Mouse (Mus musculus): ENCODE data around the gene Riok1. TPM values are rescaled to one million over a fixed set of nuclear protein-coding genes. Genes with fewer than 3 reads are reported as not detected.

Riok1 gene
- total RNA-seq, 2 experiments from 2014 or later = 21.4 to 25.9 TPM

DNA sequence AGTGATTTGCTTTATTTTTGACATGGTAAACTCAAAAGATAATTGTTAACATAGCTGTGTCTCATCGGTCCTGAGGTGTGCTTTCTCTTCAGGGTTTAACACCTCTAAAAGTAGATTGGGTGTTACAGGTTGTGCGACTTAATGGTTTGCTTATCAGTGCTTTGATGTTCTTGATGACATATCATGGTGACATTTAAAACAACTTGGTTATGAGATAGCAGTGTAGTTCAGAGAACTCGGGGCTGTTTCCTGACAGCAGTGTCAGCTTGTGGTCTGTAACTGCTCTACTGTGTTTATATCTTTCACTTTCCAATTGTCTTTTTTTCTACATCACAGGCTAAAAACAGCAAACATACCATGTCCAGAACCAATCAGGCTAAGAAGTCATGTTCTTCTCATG lies 13.1 kb downstream of the Riok1 start:
- no peak for DNase-seq (ENCODE audit: low spot score in 2 of 2)
- intact Hi-C loops (cut with DNase I) = loop anchor here (5.0 to 10.0 kb wide), 3 partner anchors 68 to 895 kb away; no protein-coding TSS in a partner anchor

DNA sequence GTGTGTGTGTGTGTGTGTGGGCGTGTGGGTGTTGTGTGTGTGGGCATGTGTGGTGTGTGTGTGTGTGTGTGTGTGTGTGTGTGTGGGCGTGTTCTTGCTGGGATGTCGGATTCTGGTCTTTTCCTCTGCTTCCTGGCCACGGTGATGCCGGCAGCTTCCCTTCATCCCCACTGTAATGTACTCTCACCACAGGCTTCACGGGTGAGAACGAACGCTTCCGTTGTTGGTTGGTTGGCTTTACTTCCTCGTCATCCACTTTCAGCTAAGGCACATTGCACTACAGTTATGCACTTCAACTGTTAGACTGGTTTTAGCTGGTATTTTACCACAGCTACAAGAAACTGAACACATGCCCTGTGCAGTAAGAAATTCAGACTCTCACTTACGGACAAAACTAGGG lies 25.9 kb downstream of the Riok1 start:
- intact Hi-C loops (cut with DNase I) = loop anchor here (5.0 kb wide), 1 partner anchor 145 kb away; no protein-coding TSS in a partner anchor
- no peak for DNase-seq (ENCODE audit: low spot score in 2 of 2)

DNA sequence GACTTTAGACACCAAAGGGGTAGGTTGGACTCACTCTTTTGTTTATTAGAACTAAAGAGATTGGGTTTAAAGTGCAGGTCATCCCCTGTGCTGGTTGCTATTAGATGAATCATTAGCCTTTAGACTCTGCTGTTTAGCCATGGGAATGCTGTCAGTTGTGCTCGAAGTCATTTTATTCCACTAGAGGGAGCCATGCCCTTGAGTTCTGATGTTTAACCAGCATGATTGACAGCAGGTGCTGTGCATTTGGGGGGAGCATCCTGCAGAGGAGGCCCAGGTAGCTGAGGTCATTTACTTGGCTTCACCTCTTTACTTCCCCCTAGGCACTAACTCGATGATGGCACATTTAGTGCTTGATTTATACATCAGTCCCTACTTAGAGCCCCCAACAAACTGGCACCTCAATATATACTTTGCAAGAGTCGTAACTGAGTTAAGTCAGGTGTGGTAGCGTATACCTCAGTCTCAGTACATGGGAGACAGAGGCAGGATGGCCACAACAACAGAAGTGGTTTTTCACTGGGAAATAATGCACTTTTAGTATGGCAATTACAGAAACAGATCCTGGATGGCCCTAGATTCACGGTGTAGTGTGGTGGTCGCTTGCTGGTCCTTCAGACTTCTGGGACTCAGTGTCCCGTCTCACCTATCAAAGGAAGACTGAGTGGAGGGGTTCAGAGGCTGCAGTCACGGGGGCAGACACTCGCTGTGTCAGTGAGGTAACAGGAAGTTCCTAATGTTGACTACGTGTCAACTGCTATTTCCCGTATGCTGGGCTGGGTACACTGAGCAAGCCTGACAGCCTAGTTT lies 28.3 kb downstream of the Riok1 start:
- intact Hi-C loops (cut with DNase I) = loop anchor here (5.0 kb wide), 2 partner anchors 142 to 532 kb away; no protein-coding TSS in a partner anchor
- peak; percentile 43 to 45 for DNase-seq (ENCODE audit: low spot score in 2 of 2)

DNA sequence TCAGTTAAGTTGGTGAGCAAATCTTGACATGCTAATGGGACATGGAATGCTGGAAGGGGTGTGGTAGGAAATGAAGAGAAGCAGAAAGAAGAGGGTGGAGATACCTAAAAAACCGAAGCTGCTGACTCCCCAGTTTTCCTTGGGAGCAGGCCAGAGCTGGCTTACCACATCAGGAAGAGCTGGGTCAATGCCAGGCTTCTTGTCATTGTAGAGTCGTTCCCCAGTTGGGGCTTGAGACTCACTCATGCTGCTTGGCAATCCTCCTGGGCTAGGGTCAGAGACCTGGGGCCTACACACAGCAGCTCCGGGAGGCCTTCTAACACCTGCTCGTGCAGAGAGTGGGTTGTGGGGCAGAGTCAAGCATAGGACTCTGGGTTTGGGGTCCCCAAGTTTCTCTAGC lies 34.1 kb downstream of the Riok1 start:
- intact Hi-C loops (cut with DNase I) = no loop called here
- no peak for DNase-seq (ENCODE audit: low spot score in 2 of 2)

DNA sequence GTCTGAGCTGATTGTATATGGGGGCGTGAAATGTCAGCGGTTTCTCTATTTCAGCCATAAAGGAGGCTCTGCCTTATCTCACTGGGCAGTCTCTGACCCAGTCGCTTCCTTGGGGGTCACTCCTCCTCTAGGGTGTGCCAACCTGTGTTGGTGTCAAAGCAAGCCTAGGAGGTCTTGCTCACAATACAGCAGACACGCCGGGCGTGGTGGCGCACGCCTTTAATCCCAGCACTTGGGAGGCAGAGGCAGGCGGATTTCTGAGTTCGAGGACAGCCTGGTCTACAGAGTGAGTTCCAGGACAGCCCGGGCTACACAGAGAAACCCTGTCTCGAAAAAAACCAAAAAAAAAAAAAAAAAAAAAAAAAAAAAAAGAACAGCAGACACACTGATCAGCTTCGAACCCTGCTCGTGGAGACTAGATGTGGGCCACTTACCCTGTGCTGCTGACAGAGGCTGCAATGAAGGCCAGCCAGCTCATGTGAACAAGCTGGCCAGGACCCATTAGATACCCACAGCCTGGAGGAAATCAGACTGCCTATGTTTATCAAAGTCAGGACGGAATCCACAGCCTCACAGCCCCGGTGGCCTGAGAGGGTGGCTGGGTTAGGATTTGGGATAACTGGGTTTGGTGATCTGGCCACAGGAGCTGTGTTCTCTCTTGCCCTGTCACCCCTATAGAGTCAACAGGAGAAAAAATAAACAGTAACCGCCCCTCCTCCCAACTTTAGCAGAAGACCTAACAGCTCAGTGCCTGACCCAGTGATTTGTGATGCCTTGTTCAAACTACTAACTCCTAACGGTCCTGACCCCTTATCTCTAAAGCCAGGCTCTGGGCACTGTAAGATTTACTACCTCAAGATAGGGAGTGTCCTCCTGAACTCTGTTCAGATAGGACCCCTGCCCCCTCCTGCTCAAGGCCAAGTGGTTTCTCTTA lies 36.8 kb downstream of the Riok1 start:
- intact Hi-C loops (cut with DNase I) = no loop called here
- DNase-seq (ENCODE audit: low spot score in 2 of 2) = no peak

DNA sequence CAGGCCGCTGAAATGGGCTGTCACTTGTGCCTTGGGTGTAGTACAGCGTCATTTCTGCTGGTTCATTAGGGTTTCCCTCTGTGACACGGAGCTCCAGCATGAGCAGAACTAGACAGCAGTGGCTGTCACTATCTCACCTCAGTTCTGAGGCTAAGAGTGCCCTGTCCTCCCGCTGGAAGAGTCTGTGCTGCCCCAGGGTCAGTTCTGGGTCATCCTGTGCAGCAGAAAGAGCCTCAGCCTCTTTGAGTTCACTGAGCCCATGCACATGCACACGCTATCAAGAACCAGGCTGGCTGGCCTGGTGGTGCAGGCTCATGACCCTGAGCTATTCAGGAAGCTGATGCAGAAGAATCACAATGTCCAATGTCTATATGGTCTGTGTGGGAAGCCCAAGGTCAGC lies 37.6 kb downstream of the Riok1 start:
- intact Hi-C loops (cut with DNase I) = no loop called here
- DNase-seq (ENCODE audit: low spot score in 2 of 2) = no peak

DNA sequence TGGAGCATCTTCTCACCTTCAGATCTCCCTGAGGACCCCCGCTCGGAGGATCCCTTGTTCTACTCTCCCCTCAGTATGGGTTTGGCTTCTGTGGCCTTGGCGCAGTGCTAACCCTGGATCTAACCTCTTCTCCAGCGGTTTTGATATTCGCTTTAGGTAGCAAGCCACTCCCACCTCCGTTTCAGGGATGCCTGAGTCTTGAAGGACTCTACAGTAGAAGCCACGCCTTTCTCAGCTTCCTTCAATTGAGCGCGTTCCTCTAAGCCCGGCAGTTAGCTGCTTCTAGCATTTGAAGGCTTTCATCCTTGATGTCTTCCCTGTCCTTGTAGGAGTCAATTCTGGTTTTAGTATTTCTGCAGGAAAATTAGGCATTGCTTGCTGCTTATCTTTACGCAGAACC lies 40.3 kb downstream of the Riok1 start:
- intact Hi-C loops (cut with DNase I) = no loop called here
- no peak for DNase-seq (ENCODE audit: low spot score in 2 of 2)

DNA sequence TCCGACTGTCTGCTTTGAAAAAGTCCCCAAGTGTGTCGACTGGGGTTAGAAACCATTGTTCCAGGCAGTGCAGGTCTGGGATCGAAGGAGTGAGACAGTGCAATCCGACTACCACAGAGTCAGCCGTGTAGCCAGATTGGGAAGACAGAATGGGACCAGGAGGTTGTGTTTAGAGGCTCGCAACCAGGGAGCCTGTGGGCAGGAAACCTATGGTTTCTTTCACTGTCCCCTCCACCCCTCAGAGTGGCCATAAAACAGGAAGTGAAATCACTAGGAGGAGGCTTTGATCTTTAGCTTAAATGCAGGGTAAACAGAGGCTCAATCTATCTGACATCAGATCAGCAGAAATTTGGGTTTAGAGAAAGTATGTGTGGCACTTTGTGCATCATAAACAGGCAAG lies 42.0 kb downstream of the Riok1 start:
- no peak for DNase-seq (ENCODE audit: low spot score in 2 of 2)
- intact Hi-C loops (cut with DNase I) = no loop called here

DNA sequence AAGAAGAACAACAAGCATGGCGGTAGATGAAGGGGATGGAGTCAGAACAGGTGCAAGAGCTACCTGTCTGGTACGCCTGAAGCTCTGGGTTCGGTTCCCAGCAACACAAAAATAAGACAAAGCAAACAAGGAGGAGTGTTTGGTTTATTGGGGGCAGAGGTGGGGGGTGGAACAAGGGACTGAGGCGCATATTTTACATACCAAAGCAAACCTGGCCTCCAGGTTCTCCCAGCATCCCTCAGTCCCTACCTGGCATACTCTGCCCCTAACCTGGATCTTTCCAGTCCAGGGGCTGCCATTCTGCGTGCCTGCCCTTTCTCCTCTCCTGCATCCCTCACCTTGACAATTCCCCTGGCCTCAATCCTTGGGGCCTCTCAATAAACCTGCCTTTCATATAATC lies 42.6 kb downstream of the Riok1 start:
- no peak for DNase-seq (ENCODE audit: low spot score in 2 of 2)
- intact Hi-C loops (cut with DNase I) = no loop called here

DNA sequence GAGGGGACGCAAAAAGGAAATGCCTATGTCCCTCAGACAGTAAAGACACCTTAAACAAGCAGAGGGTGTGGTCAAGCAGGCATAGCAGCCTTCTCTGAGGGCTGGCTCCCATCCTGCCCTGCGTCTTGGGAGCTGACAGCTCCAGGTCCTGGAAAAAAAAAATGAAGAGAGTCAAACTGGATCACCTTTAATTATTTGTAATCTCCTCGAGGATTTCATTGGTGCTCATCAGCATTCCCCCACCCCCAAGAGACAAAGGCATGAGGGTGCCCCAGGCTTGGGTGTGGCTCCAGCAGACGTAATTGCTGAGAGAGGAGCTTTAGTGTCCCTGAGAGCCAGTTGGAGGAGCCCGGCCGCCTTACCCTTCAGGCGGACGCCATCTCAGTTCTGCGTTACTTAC lies 43.2 kb downstream of the Riok1 start:
- DNase-seq (ENCODE audit: low spot score in 2 of 2) = no peak
- intact Hi-C loops (cut with DNase I) = no loop called here

DNA sequence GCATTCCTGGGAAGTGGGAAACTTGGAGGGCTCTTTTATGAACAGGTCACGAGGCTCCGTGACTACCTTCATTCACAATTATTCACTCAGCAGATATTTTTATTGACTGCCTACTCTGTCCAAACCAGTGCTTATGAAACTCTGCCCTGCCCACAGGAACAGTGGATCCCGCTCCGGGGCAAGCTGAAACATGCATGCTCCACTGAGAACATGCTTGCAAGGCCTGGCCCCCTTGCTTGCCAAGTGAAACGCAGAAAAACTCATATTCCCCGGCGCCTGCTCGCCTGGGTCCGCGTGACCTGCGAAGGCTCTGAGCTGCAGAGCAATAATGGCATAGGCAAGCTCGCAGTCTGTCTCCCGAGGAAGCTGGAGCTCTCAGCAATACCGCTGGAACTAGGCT lies 43.9 kb downstream of the Riok1 start:
- intact Hi-C loops (cut with DNase I) = no loop called here

DNA sequence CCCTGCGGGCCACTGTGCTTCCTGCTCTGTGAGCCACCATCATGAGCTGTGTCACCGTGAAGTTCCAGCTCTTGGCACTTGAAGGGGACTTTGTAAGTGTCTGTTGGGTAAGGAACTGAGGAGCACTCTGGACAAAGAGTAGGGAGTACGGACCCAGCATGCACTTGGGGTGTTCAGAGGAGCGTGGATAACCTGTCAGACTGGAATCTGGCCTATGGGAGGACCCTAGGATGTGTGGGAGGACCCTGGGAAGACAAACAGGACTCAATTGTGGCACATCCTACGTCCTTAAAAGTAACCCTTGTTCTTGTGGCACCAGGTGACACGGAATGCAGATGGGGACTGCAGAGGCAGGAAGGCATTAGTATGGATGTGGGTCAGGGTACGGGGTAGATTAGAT lies 44.4 kb downstream of the Riok1 start:
- DNase-seq (ENCODE audit: low spot score in 2 of 2) = no peak
- intact Hi-C loops (cut with DNase I) = no loop called here

More for the DNA sequence above, 43.9 kb downstream of the Riok1 start:
- DNase-seq (ENCODE audit: low spot score in 2 of 2) = no peak

DNA sequence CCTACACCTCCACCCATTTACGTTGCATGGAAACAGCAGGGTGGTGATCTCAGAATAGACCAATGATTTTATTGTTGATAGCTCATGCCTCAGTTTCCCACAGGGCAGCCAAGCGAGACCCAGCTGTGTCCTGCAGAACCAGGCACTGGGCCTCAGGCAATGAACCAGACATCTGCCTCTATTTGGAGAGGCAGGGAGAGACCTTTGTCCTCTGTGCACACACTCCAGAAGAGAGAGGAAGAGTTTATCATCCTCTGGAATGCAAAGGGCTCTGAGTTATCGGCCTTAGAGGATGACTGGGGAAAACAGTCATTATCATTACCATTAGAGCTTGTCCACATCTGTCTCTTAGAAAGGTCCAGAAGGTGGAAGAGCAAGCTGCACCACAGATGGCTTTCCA lies 49.9 kb downstream of the Riok1 start:
- intact Hi-C loops (cut with DNase I) = no loop called here
- DNase-seq (ENCODE audit: low spot score in 2 of 2) = no peak

DNA sequence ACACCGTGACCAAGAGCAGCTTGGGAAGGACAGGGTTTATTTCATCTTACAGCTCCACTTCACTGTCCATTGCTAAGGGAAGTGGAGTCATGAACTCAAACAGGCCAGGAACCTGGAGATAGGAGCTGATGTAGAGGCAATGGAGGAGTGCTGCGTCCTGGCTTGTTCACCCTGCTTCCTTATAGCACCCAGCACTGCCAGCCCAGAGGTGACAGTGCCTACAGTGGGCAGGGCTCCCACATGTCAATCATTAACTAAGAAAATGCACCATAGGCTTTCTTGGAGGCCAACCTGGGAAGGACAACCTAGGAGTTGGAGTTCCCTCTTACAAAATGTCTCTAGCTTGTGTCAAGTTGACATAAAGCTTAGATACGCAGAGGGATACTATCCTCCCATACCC lies 51.2 kb downstream of the Riok1 start:
- intact Hi-C loops (cut with DNase I) = no loop called here

DNA sequence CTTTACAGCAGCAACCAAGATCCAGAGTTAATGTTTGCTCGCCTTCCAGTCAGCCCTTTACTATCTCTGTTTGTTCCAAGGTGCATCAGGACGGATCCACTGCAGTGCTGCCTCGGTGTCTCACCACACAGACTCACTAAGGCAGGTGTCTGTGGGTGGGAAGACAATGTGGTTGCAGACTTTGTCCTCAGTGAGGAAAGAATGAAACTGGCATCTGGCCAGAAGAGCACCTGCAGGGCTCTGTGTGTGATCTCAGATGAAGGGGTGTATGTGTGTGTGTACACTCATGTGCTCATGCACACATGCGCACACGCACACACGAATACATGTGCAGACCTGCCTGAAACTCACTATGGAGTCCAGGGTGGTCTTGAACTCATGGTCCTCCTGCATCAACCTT lies 52.7 kb downstream of the Riok1 start:
- intact Hi-C loops (cut with DNase I) = no loop called here
- DNase-seq (ENCODE audit: low spot score in 2 of 2) = no peak

More for the DNA sequence above, 51.2 kb downstream of the Riok1 start:
- no peak for DNase-seq (ENCODE audit: low spot score in 2 of 2)

DNA sequence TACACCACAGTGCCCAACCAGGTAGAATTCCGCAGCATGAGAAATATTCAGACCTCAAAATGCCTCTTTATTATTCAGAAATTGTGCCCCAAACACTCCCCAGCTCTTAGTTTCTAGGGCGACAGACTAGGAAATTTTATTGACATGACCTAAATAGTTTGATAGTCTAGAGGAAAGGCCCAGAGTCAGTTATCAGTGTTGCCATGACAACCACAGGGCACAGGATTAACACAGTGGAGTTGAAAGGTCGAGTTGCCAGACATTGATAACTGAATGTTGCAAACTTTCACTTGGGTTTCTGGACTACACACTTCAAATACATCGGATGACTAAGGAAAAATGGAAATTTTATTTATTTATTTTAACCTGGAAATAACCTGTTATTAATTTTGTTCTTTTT lies 53.1 kb downstream of the Riok1 start:
- no peak for DNase-seq (ENCODE audit: low spot score in 2 of 2)
- intact Hi-C loops (cut with DNase I) = no loop called here

DNA sequence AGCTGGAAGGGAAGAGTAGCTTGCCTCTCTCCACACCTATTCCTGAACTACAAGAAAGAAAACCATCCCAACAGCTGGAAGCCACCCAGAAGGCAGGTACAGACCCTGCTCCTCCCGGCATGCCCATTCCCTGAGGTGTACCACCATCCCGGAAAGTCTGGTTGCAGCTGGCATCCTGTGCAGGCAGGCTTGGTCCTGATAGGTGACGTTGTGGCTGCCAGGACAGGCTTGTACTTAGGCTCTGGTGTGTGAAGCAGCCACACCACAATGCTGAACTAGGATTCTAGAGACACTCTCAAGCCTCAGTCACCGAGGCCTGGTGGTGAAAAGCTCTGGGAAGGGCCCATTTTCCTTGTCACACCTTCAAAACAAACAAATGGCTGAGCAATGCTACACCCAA lies 59.4 kb downstream of the Riok1 start:
- intact Hi-C loops (cut with DNase I) = no loop called here
- DNase-seq (ENCODE audit: low spot score in 2 of 2) = no peak

DNA sequence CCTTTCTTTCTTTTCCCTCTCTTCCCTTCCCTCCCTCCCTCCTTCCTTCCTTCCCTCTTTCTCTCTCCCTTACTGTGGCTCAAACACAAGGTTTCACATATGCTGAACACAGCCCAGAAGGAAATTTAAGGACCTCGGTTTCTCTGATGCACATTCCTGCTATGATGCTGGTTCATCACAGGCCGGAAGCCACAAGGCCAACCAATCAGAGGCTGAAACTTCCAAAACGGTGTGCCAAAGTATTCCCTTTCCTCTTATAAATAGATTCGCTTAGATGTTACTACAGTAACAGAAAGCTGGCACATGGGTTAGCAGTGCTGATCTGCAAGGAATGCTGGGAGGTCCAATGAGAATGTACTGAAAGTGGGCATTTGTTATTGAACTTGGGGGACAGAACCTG lies 66.6 kb downstream of the Riok1 start:
- intact Hi-C loops (cut with DNase I) = no loop called here
- no peak for DNase-seq (ENCODE audit: low spot score in 2 of 2)

DNA sequence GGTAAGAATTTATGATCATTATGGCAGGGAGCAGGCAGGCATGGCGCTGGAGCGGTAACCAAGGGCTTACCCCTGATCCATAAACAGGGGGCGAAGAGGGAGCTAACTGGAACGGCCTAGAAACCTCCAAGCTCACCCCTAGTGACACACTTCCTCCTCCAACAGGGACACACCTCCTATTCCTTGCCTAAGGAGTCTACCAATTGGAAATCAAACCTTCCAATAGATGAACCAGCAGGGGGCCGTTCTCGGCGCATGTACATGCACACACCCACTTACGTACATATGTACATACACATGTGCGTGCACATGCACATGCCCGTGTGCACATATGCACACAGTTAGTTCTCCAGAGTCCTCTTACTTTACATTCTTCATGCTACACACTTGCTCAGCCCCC lies 67.7 kb downstream of the Riok1 start:
- no peak for DNase-seq (ENCODE audit: low spot score in 2 of 2)
- intact Hi-C loops (cut with DNase I) = no loop called here

DNA sequence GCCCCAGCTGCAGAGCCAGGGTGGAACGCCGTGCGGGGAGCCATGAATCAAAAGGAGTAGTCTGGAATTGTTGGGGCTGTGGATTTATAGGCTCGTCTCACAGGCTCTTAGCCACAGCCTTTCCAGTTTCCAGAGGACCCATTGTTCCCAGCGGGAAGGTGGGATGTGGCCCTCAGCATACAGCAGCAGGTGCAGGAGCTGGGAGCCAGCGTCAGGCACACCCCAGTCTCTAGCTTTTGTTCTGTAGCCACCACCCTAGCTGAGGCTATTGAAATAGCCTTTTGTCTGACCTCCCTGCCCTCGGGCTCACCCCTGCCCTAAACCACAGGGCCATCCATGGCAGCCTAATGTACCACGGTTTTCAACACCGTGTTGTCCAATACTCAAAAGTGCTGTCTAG lies 72.3 kb downstream of the Riok1 start:
- intact Hi-C loops (cut with DNase I) = no loop called here
- no peak for DNase-seq (ENCODE audit: low spot score in 2 of 2)
